Mouse (Mus musculus): ENCODE measurements around the gene Soat2.

- TF ChIP-seq CTCF (IDR thresholded peaks at IDR 0.05; ENCODE audit: low read depth) (no peak), EP300 (IDR thresholded peaks at IDR 0.05; ENCODE audit: low read depth) (no peak)
Measured at GRCm38 (mm10) chr15:102135522-102136128, 14.7 kb upstream of the Soat2 start.

All from liver, postnatal 0 days (tissue).